Mouse (Mus musculus) ovary, postnatal 36 days (tissue): ENCODE results near the gene Pcbp1.

ENCODE experiments used
- DNase-seq: peaks from one replicate; pipeline ENCODE4 v3.0.0; 2022; ENCODE audit warnings: low spot score, mixed read lengths

Pcbp1 gene

GRCm38 (mm10) chr6:86523755-86524434 is 2.2 kb downstream of the Pcbp1 start:
- DNase-seq = peak; percentile 24

GRCm38 (mm10) chr6:86523242-86523754 is 2.8 kb downstream of the Pcbp1 start:
- no peak for DNase-seq

DNA sequence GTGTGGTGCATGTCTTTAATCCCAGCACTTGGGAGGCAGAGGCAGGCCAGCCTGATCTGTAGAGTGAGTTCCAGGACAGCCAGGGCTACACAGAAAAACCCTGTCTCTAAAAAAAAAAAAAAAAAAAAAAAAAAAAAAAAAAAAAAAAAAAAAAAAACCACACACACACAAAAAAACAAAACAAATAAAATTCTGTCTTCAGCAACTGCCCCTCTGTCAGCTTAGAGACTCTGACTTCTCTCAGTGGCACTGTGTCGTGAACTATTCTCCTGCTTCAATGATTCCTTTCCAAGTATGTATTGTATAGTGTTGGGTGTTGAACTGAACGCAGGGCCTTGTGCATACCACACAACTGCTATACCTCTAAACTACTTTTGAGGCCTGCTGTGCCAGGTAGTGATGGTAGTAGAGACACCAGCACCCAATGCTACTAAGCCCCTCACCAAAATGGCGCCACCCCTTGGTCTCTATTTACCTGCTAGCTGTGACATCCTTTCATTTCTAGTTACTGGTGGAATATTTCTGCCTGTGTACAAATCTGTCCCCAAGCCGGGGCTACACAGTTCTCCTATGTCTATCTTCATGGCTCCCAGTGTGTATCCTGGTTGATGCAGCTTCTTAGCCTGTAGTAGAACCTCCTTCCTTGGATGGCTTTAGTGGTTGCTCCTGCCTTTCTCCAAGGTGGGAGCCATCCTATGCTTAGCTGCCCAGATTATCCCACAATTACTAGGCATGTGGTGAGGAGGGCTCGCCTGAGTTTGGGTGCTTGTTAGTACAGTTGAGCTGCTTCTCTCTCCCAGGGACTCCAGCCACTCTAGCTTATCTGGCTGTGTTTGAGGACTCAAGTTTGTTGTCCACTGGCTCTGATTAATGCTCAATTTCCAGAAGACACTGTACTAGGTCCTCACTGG is 3.9 kb downstream of the Pcbp1 start:
- no peak for DNase-seq

- DNase-seq = no peak
Measured at GRCm38 (mm10) chr6:86519767-86520345, 6.3 kb downstream of the Pcbp1 start.

GRCm38 (mm10) chr6:86516021-86516420 is 10.1 kb downstream of the Pcbp1 start:
- DNase-seq = peak; percentile 49

DNA sequence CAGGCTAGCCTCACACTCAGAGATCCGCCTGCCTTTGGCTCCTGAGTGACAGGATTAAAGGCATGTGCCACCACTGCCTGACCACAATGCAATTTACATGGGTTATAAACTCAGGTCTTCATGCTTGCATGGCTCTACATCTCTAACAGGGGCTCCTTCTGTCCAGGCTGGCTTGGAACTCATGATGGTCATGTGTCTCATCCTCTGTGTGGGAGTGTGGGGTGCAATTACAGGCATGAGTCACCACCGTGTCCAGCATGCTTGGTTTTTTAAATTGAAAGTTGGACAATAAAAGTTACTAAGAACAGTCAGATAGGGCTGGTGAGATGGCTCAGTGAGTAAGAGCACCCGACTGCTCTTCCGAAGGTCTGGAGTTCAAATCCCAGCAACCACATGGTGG is 12.8 kb downstream of the Pcbp1 start:
- no peak for DNase-seq

GRCm38 (mm10) chr6:86510979-86511378 is 15.1 kb downstream of the Pcbp1 start:
- no peak for DNase-seq

- no peak for DNase-seq
Measured at GRCm38 (mm10) chr6:86509866-86510200, 16.3 kb downstream of the Pcbp1 start.

DNA sequence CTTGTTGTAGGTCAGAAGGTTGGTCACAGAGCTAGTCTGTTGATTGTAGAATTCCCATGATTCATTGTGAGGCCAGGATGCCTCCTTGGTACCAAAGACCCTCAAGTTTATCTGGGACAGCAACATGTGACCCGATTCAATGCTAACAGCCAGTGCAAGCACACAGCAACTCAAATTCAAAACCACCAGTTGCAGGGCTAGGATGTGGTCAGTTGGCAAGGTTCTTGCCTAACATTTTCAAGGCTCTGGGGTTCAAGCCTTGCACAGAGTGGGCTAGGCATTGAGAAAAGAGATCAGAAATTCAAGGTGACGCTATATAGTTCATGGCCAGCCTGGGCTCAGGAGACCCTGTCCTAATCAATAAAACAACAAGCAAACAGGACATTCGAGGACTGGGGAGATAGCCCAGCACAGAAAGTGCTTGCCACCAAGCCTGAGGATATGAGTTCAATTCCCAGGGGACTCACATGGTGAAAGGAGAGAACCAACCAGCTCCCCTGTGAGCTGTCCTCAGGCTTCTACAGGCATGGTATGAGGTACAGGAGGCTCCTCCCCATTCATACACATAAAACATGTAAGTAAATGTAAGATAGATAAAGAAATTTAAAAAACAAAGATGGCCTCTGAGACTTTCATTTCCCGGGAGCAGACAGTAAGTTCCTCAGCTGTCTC is 16.8 kb downstream of the Pcbp1 start:
- no peak for DNase-seq

- DNase-seq = no peak
Measured at GRCm38 (mm10) chr6:86508736-86509135, 17.4 kb downstream of the Pcbp1 start.

DNA sequence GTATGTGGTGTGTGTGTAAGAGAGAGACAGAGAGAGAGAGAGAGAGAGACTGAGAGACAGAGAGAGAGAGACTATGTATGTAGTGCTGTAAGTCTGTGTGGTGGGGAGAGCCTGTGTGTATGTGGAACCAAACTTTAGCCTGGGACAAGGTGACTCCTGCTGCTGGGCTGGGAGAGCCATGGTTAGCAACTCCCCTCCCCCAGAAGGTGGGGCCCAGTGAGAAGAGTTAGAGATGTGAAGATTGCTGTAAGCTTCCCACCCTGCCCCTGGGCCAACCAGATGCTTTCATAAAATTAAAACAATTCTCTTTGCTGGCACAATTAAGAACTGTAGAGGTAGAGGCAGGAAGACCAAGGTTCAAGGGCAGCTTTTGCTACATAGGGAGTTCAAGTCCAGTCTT is 19.0 kb downstream of the Pcbp1 start:
- DNase-seq = no peak

DNA sequence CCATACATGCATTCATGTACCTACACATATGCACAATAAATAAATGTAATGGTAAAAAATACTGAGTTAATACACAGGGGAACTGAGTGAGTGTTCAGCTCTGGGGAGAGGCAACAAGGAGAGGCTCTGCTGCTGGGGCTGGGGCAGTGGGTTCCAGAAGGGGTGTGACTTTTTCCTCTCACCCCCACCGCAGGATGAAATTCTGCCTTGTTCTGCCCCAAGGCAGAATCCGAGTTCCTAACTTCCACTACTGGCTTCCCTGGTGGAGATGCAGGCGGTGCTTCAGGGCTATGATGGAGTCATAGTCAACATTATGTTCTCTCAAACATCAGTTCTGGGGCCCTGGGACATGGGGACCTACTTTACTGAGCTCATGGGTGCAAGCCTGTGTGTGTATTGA is 19.8 kb downstream of the Pcbp1 start:
- DNase-seq = no peak

DNA sequence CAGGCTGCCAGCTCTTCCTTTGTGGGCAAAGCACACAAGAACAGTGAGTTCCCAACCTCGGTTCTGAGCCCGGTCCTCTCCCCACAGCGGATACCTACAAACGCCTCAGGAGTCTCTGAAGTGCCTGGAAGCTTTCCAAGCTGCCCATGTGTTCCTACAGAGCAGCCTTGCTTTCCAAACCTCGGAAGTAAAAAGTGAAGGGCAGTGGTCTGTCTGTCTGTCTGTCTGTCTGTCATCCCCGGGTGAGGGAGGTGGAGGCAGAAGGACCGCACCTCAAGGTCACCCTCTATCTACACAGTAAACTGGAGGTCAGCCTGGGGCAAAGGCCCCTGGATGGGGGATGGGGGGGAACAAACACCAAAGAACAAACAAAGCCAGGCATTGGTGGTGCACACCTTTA is 20.4 kb downstream of the Pcbp1 start:
- DNase-seq = no peak

- no peak for DNase-seq
Measured at GRCm38 (mm10) chr6:86503513-86503912, 22.6 kb downstream of the Pcbp1 start.

DNA sequence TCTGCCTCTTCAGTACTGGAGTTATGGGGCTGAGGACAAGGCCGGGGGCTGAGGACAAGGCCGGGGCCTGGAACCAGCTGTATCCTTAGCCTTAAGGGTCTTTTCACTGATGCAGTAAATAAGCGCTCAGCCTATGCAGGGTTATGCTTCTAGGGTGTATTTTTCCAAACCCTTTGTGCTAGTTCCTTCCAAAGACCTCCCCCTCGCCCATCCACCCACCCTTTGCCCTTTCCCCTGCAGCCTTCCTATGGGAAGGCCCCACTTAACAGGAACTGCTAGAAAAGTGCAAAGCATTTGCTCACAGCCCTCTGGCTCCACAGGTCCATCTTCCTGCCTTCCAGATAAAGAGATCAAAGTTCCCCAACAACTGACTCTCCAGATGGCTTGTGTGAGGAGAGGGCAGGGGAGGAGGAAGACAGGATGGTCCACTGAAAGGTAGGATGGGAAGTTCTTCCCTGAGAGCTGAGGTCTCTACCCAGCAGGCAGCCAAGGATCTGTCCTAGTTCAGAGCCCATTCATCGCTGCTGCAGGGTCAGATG is 26.5 kb downstream of the Pcbp1 start:
- DNase-seq = no peak

DNA sequence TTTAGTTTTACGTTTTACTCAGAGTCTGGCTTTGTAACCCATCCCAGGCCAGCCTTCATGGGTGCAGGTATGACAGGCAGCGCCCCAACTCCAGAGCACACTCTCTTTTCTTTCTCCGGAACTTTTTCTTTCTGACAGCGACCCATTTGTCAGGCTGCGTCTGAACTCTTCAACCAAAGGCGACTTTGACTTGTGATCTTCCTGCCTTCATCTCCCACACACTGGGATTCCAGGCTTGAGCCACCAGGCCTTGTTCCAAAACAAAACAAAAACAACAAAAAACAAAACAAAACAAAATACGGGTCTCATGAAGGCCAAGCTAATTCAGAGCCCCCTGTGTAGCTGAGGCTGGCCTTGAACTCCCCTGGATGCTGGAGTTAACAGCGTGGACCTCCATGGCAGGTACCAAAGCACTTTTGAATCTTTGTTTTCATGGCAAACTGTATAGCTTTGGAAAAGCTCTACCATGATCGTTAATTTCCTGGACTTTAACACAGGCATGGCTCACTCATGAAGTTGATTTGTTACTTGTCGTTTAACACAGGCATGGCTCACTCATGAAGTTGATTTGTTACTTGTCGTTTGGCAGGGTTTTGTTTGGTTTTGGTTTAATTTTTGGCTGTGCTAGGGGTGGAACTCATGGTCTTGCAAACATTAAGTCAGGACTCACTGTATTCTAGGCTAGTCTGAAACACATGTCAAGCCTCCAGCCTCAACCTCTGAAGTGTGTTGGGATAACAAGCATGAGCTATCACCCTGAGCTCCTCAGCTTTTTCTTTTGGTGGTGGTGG is 28.0 kb downstream of the Pcbp1 start:
- DNase-seq = no peak

DNA sequence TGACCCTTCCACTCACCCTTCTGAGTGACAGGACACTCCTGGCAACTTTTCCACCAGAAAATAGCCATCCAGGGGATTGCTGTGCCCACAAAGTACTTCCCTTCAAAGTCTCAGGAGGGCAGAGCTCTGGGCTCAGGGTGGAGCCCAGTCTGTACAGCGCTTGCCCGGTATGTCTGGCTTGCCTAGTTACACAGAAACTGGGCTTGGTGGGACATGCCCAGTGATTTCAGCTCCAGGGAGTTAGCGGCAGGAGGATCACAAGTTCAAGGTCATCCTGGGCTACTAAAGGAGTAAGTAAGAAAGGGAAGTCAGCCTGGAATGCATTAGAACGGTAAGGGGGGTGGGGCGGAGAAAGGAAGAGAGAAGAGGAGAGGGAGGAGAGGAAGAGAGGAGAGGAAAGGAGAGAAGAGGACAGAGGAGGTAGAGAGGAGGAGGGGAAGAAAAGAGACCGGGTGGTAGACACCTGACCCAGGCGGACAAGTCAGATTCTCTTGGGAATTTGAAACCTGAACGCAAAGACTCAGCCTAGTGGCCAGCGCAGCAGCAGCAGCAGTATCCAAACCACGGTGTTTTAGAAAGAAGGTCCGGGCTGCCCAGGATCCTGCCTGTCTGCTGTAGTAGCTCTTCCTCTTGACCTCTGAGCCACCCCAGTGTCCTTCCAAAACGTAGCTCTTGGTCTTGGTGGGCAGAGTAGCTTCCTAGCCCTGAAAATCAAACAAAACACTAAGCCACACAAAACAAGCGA is 28.9 kb downstream of the Pcbp1 start:
- DNase-seq = peak; percentile 54

DNA sequence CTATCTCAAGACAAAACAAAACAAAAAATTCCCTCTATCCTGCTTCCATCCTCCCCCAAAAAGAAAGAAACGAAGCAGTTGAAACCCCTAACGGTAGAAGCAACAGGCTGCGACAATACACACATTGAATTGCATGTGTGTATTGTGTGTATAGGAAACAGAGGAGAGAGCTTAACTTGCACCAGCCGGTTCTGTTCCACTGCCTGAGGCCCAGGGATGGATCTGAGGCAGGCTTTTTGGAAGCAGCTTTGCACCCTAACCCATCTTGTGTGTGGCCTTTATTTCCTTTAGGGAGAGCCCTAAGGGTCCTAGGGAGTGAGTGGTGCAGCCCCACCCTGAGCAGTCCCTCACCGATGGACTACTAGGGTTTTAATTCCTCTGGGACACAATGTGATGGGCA is 29.5 kb downstream of the Pcbp1 start:
- DNase-seq = no peak

DNA sequence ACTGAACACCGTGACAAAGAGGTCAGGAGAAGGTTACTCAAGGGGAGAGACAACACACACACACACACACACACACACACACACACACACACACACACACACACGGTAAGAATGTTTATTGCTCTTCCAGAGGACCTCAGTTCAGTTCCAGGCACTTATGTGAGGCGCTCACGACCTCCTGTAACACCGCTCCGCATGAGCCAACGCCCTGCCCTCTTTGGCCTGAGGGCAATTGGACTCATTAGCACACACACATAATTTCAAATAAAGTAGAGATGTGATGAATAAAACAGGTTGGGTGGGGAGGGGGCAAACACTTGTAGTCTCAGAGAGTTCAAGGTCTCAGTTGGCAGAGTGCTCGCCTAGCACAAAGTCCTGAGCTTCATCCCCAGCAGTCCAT is 30.0 kb downstream of the Pcbp1 start:
- DNase-seq = no peak

DNA sequence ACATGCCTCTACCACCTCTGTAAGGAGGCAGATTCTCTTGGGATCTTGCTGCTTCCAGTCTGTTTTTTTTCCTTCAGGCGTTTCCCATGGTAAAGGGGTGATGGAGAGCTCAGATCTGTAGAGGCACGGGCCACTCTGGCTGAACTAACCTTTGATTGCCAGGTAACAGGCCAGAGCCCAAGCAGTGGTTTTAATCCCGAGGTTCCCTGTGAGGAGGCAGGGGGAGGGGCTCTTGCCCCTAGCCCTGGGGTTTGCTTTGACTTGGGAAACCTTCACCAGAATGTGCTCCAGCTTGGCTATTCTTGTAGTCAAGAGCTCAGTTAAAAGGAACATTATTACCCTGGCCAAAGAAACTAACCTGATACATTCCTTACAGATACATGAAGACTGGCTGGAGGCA is 30.5 kb downstream of the Pcbp1 start:
- no peak for DNase-seq

- DNase-seq = no peak
Measured at GRCm38 (mm10) chr6:86494767-86495166, 31.4 kb downstream of the Pcbp1 start.
